Mouse (Mus musculus): ENCODE measurements around the gene Olfr1195. TPM values are rescaled to one million over a fixed set of nuclear protein-coding genes. Genes with fewer than 3 reads are reported as not detected.

Olfr1195 gene
- not detected in 2 replicates for polyA plus RNA-seq (2012; rRNA removed)

GRCm38 (mm10) chr2:88689087-88689486 lies at the start of gene Olfr1195:
Gene Olfr1195, minus strand, starts transcription at chr2:88689187.

GRCm38 (mm10) chr2:88732266-88732665 lies 43.3 kb upstream of the Olfr1195 start, which contains the start of gene Olfr1197:
Gene Olfr1197, minus strand, starts transcription at chr2:88732366.

GRCm38 (mm10) chr2:88704497-88704896 lies 15.5 kb upstream of the Olfr1195 start, which contains the start of gene Olfr1196:
Gene Olfr1196, minus strand, starts transcription at chr2:88704597.

GRCm38 (mm10) chr2:88675328-88675727 lies 13.7 kb downstream of the Olfr1195 start, which contains the start of gene Olfr1193:
Gene Olfr1193, plus strand, starts transcription at chr2:88675628.

GRCm38 (mm10) chr2:88648209-88648608 lies 40.8 kb downstream of the Olfr1195 start, which contains the start of gene Olfr1192-ps1:
Gene Olfr1192-ps1, plus strand, starts transcription at chr2:88648509.

GRCm38 (mm10) chr2:88640242-88640641 lies 48.7 kb downstream of the Olfr1195 start, which contains the start of gene Olfr1191-ps1:
Gene Olfr1191-ps1, plus strand, starts transcription at chr2:88640542.

Other genes with a start within 250 kb of the Olfr1195 start
- gene Gm13757, start 240.1 kb downstream of the Olfr1195 start, polyA plus RNA-seq (2012; rRNA removed), result not detected in 2 replicates
- not detected in 2 replicates for gene Olfr1183, start 234.3 kb downstream of the Olfr1195 start, polyA plus RNA-seq (2012; rRNA removed)
- gene Olfr1184, start 205.6 kb downstream of the Olfr1195 start, polyA plus RNA-seq (2012; rRNA removed), result not detected in 2 replicates
- not detected in 2 replicates for gene Olfr1185-ps1, start 195.9 kb downstream of the Olfr1195 start, polyA plus RNA-seq (2012; rRNA removed)
- not detected in 2 replicates for gene Olfr1186, start 170.6 kb downstream of the Olfr1195 start, polyA plus RNA-seq (2012; rRNA removed)
- gene Olfr1188, start 132.3 kb downstream of the Olfr1195 start, polyA plus RNA-seq (2012; rRNA removed), result not detected in 2 replicates
- not detected in 2 replicates for gene Olfr1189, start 102.7 kb downstream of the Olfr1195 start, polyA plus RNA-seq (2012; rRNA removed)
- not detected in 2 replicates for gene Olfr1191-ps1, start 48.6 kb downstream of the Olfr1195 start, polyA plus RNA-seq (2012; rRNA removed)
- gene Olfr1192-ps1, start 40.7 kb downstream of the Olfr1195 start, polyA plus RNA-seq (2012; rRNA removed), result not detected in 2 replicates
- not detected in 2 replicates for gene Olfr1193, start 13.6 kb downstream of the Olfr1195 start, polyA plus RNA-seq (2012; rRNA removed)
- gene Olfr1196, start 15.4 kb upstream of the Olfr1195 start, polyA plus RNA-seq (2012; rRNA removed), result not detected in 2 replicates
- not detected in 2 replicates for gene Olfr1197, start 43.2 kb upstream of the Olfr1195 start, polyA plus RNA-seq (2012; rRNA removed)
- gene Olfr1198, start 62.2 kb upstream of the Olfr1195 start, polyA plus RNA-seq (2012; rRNA removed), result not detected in 2 replicates
- not detected in 2 replicates for gene Olfr1199, start 71.3 kb upstream of the Olfr1195 start, polyA plus RNA-seq (2012; rRNA removed)
- not detected in 2 replicates for gene Olfr1200, start 81.3 kb upstream of the Olfr1195 start, polyA plus RNA-seq (2012; rRNA removed)
- not detected in 2 replicates for gene Olfr1201, start 103.8 kb upstream of the Olfr1195 start, polyA plus RNA-seq (2012; rRNA removed)
- gene Olfr1202, start 125.3 kb upstream of the Olfr1195 start, polyA plus RNA-seq (2012; rRNA removed), result not detected in 2 replicates
- not detected in 2 replicates for gene Olfr1205, start 140.6 kb upstream of the Olfr1195 start, polyA plus RNA-seq (2012; rRNA removed)
- gene Olfr1204, start 160.1 kb upstream of the Olfr1195 start, polyA plus RNA-seq (2012; rRNA removed), result not detected in 2 replicates
- gene Olfr1206, start 174.0 kb upstream of the Olfr1195 start, polyA plus RNA-seq (2012; rRNA removed), result not detected in 2 replicates
- not detected in 2 replicates for gene Olfr1208, start 213.1 kb upstream of the Olfr1195 start, polyA plus RNA-seq (2012; rRNA removed)
- not detected in 2 replicates for gene Olfr1209, start 226.0 kb upstream of the Olfr1195 start, polyA plus RNA-seq (2012; rRNA removed)
- not detected in 2 replicates for gene Olfr1211, start 248.9 kb upstream of the Olfr1195 start, polyA plus RNA-seq (2012; rRNA removed)